ENCODE assay signal across 35 mouse cellular contexts in genomic region chr14:106997565-106998279, GRCm38 (mm10).
"Had no signal": no experiment of that assay in that cellular context is flagged by ENCODE, and none has a peak within 500 bp of the region (broad histone marks: within the 10 kb centered on the region; RNA-seq: fewer than 3 reads in every experiment).

No protein-coding gene starts in this region.

- H3K4me1 ChIP-seq: heart, embryonic 10.5 days; heart, embryonic 12.5 days; heart, embryonic 13.5 days; heart, embryonic 15.5 days; hindbrain, embryonic 10.5 days; hindbrain, embryonic 12.5 days; hindbrain, embryonic 13.5 days; hindbrain, embryonic 15.5 days; intestine, embryonic 15.5 days; kidney, embryonic 15.5 days had no signal

- H3K27ac ChIP-seq: heart, embryonic 10.5 days; heart, embryonic 13.5 days; heart, embryonic 15.5 days; hindbrain, embryonic 10.5 days; hindbrain, embryonic 12.5 days; hindbrain, embryonic 13.5 days; hindbrain, embryonic 14.5 days; hindbrain, embryonic 15.5 days; hindbrain, postnatal 0 days; intestine, embryonic 15.5 days; kidney, embryonic 15.5 days; kidney, postnatal 0 days; layer of hippocampus, adult 2 months had no signal

- H3K36me3 ChIP-seq: heart, embryonic 10.5 days; heart, embryonic 12.5 days; heart, embryonic 13.5 days; heart, embryonic 15.5 days; hindbrain, embryonic 10.5 days; hindbrain, embryonic 12.5 days; hindbrain, embryonic 13.5 days; hindbrain, embryonic 15.5 days; intestine, embryonic 15.5 days; kidney, embryonic 15.5 days had no signal

- H3K27me3 ChIP-seq: heart, embryonic 12.5 days; heart, embryonic 13.5 days; heart, embryonic 15.5 days; hindbrain, embryonic 12.5 days; hindbrain, embryonic 13.5 days; hindbrain, embryonic 15.5 days; intestine, embryonic 15.5 days; kidney, embryonic 15.5 days had no signal

- DNase-seq: heart, postnatal 10 days; heart, postnatal 14 days; heart, postnatal 36 days; heart, postnatal 4 days; kidney, adult 11 months; kidney, adult 18-20 months; kidney, adult 2 months; kidney, adult 8-10 months; kidney, adult 9 months; kidney, postnatal 10 days; kidney, postnatal 14 days; kidney, postnatal 25 days; kidney, postnatal 36 days; kidney, postnatal 4 days; layer of hippocampus, adult 9-11 months; layer of hippocampus, postnatal 36 days had no signal

- H3K9ac ChIP-seq: heart, embryonic 12.5 days; heart, embryonic 13.5 days; heart, embryonic 15.5 days; hindbrain, embryonic 12.5 days; hindbrain, embryonic 13.5 days; hindbrain, embryonic 14.5 days; hindbrain, embryonic 15.5 days; intestine, embryonic 15.5 days; kidney, embryonic 15.5 days had no signal

- ATAC-seq: hindbrain, embryonic 16.5 days; hindbrain, postnatal 0 days; inflammation-experienced regulatory T-cells, adult 6 months; intestine, embryonic 15.5 days; intestine, embryonic 16.5 days; intestine, postnatal 0 days had no signal

- H3K9me3 ChIP-seq: heart, embryonic 10.5 days; heart, embryonic 12.5 days; heart, embryonic 13.5 days; heart, embryonic 15.5 days; hindbrain, embryonic 10.5 days; hindbrain, embryonic 12.5 days; hindbrain, embryonic 13.5 days; hindbrain, embryonic 15.5 days; intestine, embryonic 15.5 days; kidney, embryonic 15.5 days had no signal

- H3K4me2 ChIP-seq: heart, embryonic 11.5 days; heart, embryonic 12.5 days; heart, embryonic 13.5 days; heart, embryonic 15.5 days; hindbrain, embryonic 12.5 days; hindbrain, embryonic 13.5 days; hindbrain, embryonic 14.5 days; hindbrain, embryonic 15.5 days; intestine, embryonic 15.5 days; kidney, embryonic 15.5 days had no signal

- H3K4me3 ChIP-seq: heart, embryonic 10.5 days; heart, embryonic 12.5 days; heart, embryonic 13.5 days; heart, embryonic 15.5 days; hindbrain, embryonic 10.5 days; hindbrain, embryonic 12.5 days; hindbrain, embryonic 13.5 days; hindbrain, embryonic 15.5 days; intestine, embryonic 15.5 days; kidney, embryonic 15.5 days; layer of hippocampus, adult 2 months had no signal
